Mouse (Mus musculus): ENCODE measurements around the gene Amy1. TPM values are rescaled to one million over a fixed set of nuclear protein-coding genes. Genes with fewer than 3 reads are reported as not detected.
"Not testable (repeated sequence)": the region's sequence is repeated elsewhere in the genome, so short reads cannot be mapped to it uniquely, and the experiment has no call there.

The Amy1 gene
- polyA plus RNA-seq, 1 experiment from 2014 or later, result 23.7 TPM

DNA sequence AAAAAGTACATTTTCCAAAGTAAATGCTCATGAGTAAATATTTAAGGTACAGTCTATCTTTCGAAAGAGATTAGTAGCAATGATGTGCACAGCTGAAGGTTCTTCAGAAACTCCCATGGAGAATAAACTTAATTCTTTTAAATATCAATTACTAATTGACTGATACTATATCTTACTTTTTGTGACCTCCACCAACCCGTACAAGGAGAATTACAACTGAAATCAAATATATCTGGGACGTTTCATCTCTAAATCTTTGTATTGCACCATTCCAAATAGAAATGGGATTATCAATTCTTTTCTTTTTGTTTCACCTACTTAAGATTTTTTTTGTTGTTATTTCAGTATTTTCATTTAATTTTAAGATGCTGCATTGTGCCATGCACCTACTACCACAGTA is 74.2 kb downstream of the Amy1 start, which contains the start of gene Amy2a1:
Amy2a1 (minus strand) TSS at position 101 of the 400 bp plus-strand sequence.
- not testable (repeated sequence) for H3K4me1 ChIP-seq; H3K4me3 ChIP-seq; H3K9ac ChIP-seq; H3K9me3 ChIP-seq; ATAC-seq (replicated peaks); H3K27ac ChIP-seq; H3K4me2 ChIP-seq; H3K27me3 ChIP-seq (replicated peaks); H3K36me3 ChIP-seq (replicated peaks)
- WGBS, result 93% methylated on average over 3 of the region's 3 CpGs

Other genes starting within 250 kb of the Amy1 start
- 2.1 TPM in 1 of 2 replicates, not detected in the other for gene Amy2a1, start 74.3 kb downstream of the Amy1 start, polyA plus RNA-seq (2015; fragmentation: Nextera tagmentation; extraction: Ambion mirVana)
- 52.8 and 60.3 TPM in 2 replicates for gene Rnpc3, start 23.4 kb upstream of the Amy1 start, polyA plus RNA-seq (2015; fragmentation: Nextera tagmentation; extraction: Ambion mirVana)